Mouse (Mus musculus): ENCODE measurements at regions not wholly inside any gene's neighbourhood (a gene's known extent, or its start where the extent isn't known, plus 50 kb on each side); places are given as distances from the start of the nearest gene placed in this dataset.

DNA sequence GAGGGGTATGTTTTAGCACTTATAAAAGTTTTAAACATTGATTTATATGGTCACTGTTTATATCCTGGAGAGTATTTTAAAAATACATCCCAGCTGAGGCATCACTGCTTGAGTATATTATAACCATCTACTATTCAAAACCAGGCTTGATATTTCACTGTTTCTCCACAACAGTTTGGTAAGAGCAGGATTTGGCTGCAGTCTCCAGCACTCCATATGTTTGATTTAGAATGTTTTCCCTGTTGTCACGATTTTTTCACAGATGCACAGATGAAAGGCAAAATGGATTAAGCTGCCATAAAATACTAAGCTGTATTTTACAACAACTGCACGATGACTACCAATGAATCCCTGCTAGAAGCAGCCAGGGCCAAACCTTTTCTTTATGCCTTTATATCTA is 166.6 kb downstream of the Cox7b2 start:
- in situ Hi-C loops (cut with MboI; ENCODE audit: low pct_unique_long_range_greater_than_20kb): no loop called here
- ChIA-PET POLR2A (no interaction called here), CTCF (no interaction called here)
- DNase-seq (ENCODE audit: low read depth, low spot score) (no peak), ATAC-seq (no peak)
- TF ChIP-seq CTCF (IDR thresholded peaks at IDR 0.05): no peak
- no peaks in the 10 kb centered on the region for H3K27me3 ChIP-seq

GRCm38 (mm10) chr5:71366196-71366858 is 181.7 kb downstream of the Cox7b2 start:
- no peak for TF ChIP-seq CTCF (IDR thresholded peaks at IDR 0.05)
- DNase-seq (ENCODE audit: low read depth, low spot score) (no peak), ATAC-seq (no peak)
- ChIA-PET POLR2A (no interaction called here), CTCF (no interaction called here)
- H3K27me3 ChIP-seq: no peaks in the 10 kb centered on the region
- in situ Hi-C loops (cut with MboI; ENCODE audit: low pct_unique_long_range_greater_than_20kb): no loop called here

GRCm38 (mm10) chr5:71341512-71341911 is 206.5 kb downstream of the Cox7b2 start:
- DNase-seq (ENCODE audit: low read depth, low spot score) (no peak), ATAC-seq (no peak)
- in situ Hi-C loops (cut with MboI; ENCODE audit: low pct_unique_long_range_greater_than_20kb): no loop called here
- ChIA-PET POLR2A (no interaction called here), CTCF (no interaction called here)
- H3K27me3 ChIP-seq: no peaks in the 10 kb centered on the region
- TF ChIP-seq CTCF (IDR thresholded peaks at IDR 0.05): no peak

- in situ Hi-C loops (cut with MboI; ENCODE audit: low pct_unique_long_range_greater_than_20kb): no loop called here
- H3K27me3 ChIP-seq: no peaks in the 10 kb centered on the region
- ChIA-PET POLR2A (no interaction called here), CTCF (no interaction called here)
- DNase-seq (ENCODE audit: low read depth, low spot score) (no peak), ATAC-seq (no peak)
- TF ChIP-seq CTCF (IDR thresholded peaks at IDR 0.05): no peak
Measured at GRCm38 (mm10) chr5:71309414-71309813, 213.8 kb upstream of the Gabra2 start.

- in situ Hi-C loops (cut with MboI; ENCODE audit: low pct_unique_long_range_greater_than_20kb): no loop called here
- ChIA-PET POLR2A (no interaction called here), CTCF (no interaction called here)
- ATAC-seq (no peak), DNase-seq (ENCODE audit: low read depth, low spot score) (no peak)
- no peaks in the 10 kb centered on the region for H3K27me3 ChIP-seq
- no peak for TF ChIP-seq CTCF (IDR thresholded peaks at IDR 0.05)
Measured at GRCm38 (mm10) chr5:71262202-71262883, 166.7 kb upstream of the Gabra2 start.

GRCm38 (mm10) chr5:71249273-71249672 is 153.6 kb upstream of the Gabra2 start:
- CTCF ChIA-PET: interaction anchor here (1.5 kb wide), 1 partner anchor 623 kb away, joined by 4 read pairs; no protein-coding TSS in a partner anchor
- no peak for TF ChIP-seq CTCF (IDR thresholded peaks at IDR 0.05)
- POLR2A ChIA-PET: no interaction called here
- in situ Hi-C loops (cut with MboI; ENCODE audit: low pct_unique_long_range_greater_than_20kb): loop anchor here (10.0 kb wide), 1 partner anchor 626 kb away; no protein-coding TSS in a partner anchor
- ATAC-seq (no peak), DNase-seq (ENCODE audit: low read depth, low spot score) (no peak)
- no peaks in the 10 kb centered on the region for H3K27me3 ChIP-seq

DNA sequence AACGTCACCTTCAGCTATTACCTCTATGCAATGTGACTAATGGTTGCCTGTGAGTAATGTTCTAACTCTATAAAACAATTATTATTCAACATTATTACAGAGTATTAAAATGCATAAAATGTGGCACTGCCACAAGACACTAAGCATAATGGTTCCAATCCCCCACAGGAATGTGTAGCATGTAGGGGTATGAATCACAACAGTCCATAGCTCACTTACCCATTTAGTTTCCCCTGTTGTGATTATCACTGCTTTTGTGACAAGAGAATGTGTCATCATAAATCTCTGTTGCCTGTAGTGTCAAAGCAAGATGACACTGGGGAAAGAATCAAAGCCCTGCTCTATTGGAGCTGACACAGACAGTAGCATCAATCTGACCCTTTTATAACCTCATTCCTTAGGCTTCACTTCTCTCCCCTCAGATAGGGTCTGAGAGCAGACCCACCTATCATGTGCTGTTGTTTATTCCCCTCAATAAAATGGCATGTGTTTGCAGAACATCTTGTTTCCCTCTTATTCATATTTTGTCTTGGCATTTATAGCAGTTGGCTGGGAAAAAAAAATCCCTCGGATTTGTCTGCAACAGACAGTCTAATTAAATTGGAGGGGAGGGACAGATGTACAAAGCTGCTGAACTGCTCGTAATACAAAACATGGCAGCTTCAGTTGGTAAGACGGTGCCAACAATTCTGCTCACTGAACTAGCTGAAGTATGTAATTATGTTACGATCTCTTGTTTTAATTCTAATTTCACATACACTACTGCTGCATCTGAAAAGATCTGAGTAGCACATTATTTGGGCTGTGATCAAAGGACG is 152.9 kb upstream of the Gabra2 start:
- ChIA-PET POLR2A (no interaction called here), CTCF (interaction anchor here (1.5 kb wide), 1 partner anchor 624 kb away, joined by 4 read pairs; no protein-coding TSS in a partner anchor)
- DNase-seq (ENCODE audit: low read depth, low spot score) (no peak), ATAC-seq (no peak)
- in situ Hi-C loops (cut with MboI; ENCODE audit: low pct_unique_long_range_greater_than_20kb): loop anchor here (10.0 kb wide), 1 partner anchor 626 kb away; no protein-coding TSS in a partner anchor
- no peaks in the 10 kb centered on the region for H3K27me3 ChIP-seq
- no peak for TF ChIP-seq CTCF (IDR thresholded peaks at IDR 0.05)

GRCm38 (mm10) chr5:71227615-71228014 is 132.0 kb upstream of the Gabra2 start:
- CTCF ChIA-PET: no interaction called here

GRCm38 (mm10) chr5:71200881-71201280 is 105.2 kb upstream of the Gabra2 start:
- no peak for TF ChIP-seq CTCF (IDR thresholded peaks at IDR 0.05)
- ChIA-PET POLR2A (no interaction called here), CTCF (interaction anchor here (0.6 kb wide), 1 partner anchor 9 kb away, joined by 3 read pairs; no protein-coding TSS in a partner anchor)
- no peak for DNase-seq (ENCODE audit: low read depth, low spot score)
- no peak for ATAC-seq
- in situ Hi-C loops (cut with MboI; ENCODE audit: low pct_unique_long_range_greater_than_20kb): no loop called here
- no peaks in the 10 kb centered on the region for H3K27me3 ChIP-seq

More at GRCm38 (mm10) chr5:71227615-71228014, 132.0 kb upstream of the Gabra2 start:
- H3K27me3 ChIP-seq: no peaks in the 10 kb centered on the region
- in situ Hi-C loops (cut with MboI; ENCODE audit: low pct_unique_long_range_greater_than_20kb): no loop called here
- ATAC-seq (no peak), DNase-seq (ENCODE audit: low read depth, low spot score) (no peak)
- POLR2A ChIA-PET: no interaction called here
- no peak for TF ChIP-seq CTCF (IDR thresholded peaks at IDR 0.05)

DNA sequence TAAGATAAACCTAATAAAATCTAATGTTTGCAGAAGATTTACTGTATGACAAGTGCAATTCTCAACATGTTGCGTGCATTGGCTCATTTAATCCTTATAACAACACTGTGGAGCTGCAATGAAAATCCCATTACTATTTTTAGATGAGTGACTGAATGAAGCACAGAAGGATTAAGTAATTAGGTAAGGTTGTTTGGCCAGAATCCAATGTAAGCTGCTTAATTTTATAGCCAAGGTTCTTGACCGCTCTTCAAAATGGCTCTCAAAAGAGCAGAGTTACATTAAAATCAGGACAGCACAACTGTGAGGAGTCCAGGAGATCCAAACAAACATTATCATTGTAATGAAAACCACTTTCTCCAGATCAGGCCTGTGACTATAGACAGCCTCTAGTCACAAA is 81.7 kb upstream of the Gabra2 start:
- in situ Hi-C loops (cut with MboI; ENCODE audit: low pct_unique_long_range_greater_than_20kb): no loop called here
- CTCF ChIA-PET: no interaction called here
- H3K27me3 ChIP-seq: no peaks in the 10 kb centered on the region
- POLR2A ChIA-PET: no interaction called here
- DNase-seq (ENCODE audit: low read depth, low spot score) (no peak), ATAC-seq (no peak)
- no peak for TF ChIP-seq CTCF (IDR thresholded peaks at IDR 0.05)

GRCm38 (mm10) chr5:71170378-71170777 is 74.7 kb upstream of the Gabra2 start:
- POLR2A ChIA-PET: no interaction called here
- TF ChIP-seq CTCF (IDR thresholded peaks at IDR 0.05): no peak
- in situ Hi-C loops (cut with MboI; ENCODE audit: low pct_unique_long_range_greater_than_20kb): no loop called here

More at GRCm38 (mm10) chr5:71170378-71170777, 74.7 kb upstream of the Gabra2 start:
- ATAC-seq (no peak), DNase-seq (ENCODE audit: low read depth, low spot score) (no peak)
- CTCF ChIA-PET: interaction anchor here (0.9 kb wide), 1 partner anchor 13 kb away, joined by 4 read pairs; no protein-coding TSS in a partner anchor
- no peaks in the 10 kb centered on the region for H3K27me3 ChIP-seq

Data from Patski (cell line).